Mouse (Mus musculus) frontal cortex, postnatal 10 days (tissue): ENCODE measurements around the gene Abat.
A peak's percentile ranks its signal among the peaks of the same experiment; 100 is the strongest.
"Not testable (repeated sequence)": the region's sequence is repeated elsewhere in the genome, so short reads cannot be mapped to it uniquely, and the experiment has no call there.

Source experiments
- DNase-seq, 2 experiments: peaks; one replicate each; pipeline ENCODE4 v3.0.0; 2022; ENCODE audit warnings: low spot score in 2 of 2, mixed read lengths in 1 of 2

The Abat gene

DNA sequence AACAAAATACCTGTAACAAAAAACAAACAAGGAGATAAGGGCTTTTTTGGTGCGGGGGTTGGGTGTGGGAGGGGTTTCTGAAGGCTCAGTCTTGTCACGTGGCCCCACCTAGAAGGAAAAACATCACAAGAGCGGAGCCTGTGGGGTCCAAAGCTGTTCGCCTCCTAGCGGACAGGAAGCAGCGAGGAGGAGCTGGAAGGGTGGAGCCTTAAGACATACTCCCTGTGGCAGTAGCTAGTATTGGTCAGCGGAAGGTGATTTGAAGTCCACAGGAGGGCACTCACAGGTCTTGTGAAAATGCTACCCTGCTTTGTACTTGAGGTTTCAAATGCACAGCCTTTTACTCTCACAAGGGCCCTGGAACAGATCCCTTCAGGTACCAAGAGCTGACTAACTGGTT, 19.7 kb downstream of the Abat start:
- no peak for DNase-seq

GRCm38 (mm10) chr16:8533477-8533876, 20.2 kb downstream of the Abat start:
- DNase-seq, result no peak

- no peak for DNase-seq
These were observed 21.4 kb downstream of the Abat start for GRCm38 (mm10) chr16:8534466-8535200.

DNA sequence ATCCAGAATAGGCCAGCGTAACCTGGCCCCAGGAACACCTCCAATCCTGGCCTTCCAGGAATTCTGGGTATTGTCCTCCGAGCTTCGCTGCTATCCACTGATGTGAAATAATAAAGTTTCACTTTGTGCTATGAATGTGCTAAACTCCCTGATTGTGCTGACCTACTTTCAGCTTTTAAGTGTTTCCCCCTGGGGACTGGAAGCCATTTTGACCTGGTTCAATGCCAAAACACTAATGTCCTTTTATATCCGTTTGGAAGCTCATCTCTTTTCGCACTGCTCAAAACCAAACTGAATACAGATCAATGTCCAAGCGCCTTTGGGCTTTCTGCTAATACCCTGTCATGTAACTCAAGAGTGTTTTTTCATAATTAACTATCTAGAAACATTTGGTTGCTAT, 22.2 kb downstream of the Abat start:
- DNase-seq, result no peak

- DNase-seq, result peak; percentile 58 to 68
These were observed 26.1 kb downstream of the Abat start for GRCm38 (mm10) chr16:8539150-8539865.

DNA sequence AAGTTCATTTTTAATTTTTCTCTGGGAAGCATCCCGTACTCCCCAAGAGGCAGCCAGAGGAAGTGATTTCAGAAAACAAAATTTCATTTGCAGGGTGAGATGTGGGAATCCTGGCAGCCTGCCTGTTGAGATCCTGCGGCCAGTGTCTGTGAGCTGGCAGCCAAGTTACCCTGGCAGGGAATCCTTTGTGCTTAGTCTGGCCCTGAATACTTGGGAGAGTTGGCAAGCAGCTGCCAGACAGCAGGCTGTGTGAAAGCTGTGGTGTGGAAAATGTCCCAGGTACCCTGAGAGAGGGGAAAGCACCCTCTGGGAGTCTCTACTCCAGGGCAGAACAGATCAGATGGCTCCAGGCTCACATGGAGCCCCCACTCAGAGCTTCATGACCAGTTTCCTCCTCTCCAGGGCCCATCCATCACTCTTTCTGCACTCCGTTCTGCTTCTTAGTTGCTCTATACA, 27.7 kb downstream of the Abat start:
- DNase-seq, result peak; percentile 72 to 75

GRCm38 (mm10) chr16:8547836-8548235, 34.6 kb downstream of the Abat start:
- DNase-seq, result no peak

DNA sequence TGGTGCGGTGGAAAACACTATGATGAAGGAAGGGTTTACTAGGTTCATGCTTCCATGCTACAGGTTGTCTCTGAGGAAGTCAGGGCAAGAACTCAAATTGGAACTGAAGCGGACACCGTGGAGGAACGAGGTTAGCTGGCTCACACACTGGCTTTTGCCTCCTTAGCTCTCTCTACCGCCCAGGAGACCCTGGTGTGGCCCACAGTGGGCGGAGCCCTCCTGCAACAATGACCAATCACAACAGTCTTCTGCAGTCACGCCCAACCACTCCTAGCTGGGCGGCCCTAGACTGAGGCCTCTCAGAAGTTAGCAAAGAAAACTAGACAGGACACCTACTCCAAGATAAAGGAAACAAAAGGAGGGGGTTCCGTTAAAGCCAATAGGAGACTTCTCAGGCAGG, 36.3 kb downstream of the Abat start:
- DNase-seq, result no peak

- DNase-seq, result no peak
These were observed 41.1 kb downstream of the Abat start for GRCm38 (mm10) chr16:8554351-8554750.

- DNase-seq, result not testable (repeated sequence)
These were observed 41.5 kb downstream of the Abat start for GRCm38 (mm10) chr16:8554751-8555150.

GRCm38 (mm10) chr16:8555371-8555770, 42.1 kb downstream of the Abat start:
- DNase-seq, result not testable (repeated sequence)

GRCm38 (mm10) chr16:8560079-8560478, 46.9 kb downstream of the Abat start:
- no peak for DNase-seq

DNA sequence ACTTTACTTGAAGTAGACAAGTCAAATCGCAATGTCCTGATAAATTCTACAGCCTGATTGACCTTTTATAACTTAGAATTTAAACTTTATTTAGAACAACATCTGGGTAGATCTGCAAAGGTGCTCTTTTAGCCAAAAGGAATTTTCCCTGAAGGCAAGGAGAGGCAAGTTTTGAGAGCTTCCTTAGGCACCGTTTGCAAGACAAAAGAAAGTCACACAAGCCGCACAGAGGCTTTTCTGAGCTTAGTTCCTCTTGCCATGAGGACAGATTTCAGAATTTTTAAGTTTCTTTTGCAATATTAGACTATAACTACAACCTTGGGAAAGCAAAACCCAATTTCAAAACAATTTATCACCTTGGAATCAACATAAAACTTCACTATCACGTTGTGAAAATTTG, 47.9 kb downstream of the Abat start:
- not testable (repeated sequence) for DNase-seq

DNA sequence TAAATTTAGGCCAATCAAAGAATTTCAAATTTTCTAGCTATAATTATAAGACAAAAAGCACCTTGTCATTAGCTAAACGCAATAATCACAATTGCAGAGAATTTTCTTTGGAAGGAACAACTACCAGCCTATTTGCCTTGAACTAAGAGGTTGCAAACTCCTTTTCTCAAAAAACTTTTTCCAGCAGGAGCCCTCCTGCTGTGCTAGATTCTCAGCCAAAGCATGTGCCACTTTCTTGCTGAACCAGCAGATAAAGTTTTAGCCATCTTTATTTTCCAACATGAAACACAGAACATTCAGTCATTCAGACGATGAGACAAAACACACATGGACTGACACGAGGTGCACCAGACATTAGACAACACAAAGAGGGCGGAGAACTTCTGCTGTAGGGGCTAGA, 48.6 kb downstream of the Abat start:
- DNase-seq, result not testable (repeated sequence)

GRCm38 (mm10) chr16:8562827-8563226, 49.6 kb downstream of the Abat start:
- DNase-seq, result not testable (repeated sequence)

- DNase-seq, result no peak
These were observed 51.6 kb downstream of the Abat start for GRCm38 (mm10) chr16:8564836-8565235.

- no peak for DNase-seq
These were observed 52.3 kb downstream of the Abat start for GRCm38 (mm10) chr16:8565539-8565938.

DNA sequence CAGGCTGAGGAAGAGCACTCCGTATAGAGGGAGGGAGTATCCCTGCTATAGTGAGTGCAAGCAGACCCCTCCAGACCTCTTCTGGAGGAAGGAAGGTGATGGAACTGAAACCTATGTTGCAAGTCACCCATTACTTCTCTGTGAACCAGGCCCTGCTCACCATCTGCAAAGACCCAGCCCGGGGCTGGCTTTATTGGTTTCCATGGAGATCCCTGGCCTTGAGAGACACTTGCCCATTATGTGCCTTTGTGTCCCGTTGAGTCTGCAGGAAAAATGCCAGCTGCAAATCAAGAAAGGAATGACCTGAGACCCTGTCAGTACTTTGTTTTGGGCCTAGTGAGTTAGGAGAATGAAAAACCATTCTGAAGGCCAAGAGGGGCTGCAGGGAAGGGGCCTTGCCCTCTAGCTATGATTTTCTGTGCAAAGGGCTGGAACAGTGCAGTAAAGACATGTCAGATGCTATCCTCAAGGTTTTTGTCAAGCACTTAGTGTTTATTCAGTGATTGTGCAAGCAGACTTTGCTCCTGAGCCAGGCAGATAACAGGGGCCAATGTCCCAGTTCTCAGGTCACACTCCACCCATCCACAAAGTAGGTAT, 53.0 kb downstream of the Abat start:
- DNase-seq, result no peak

DNA sequence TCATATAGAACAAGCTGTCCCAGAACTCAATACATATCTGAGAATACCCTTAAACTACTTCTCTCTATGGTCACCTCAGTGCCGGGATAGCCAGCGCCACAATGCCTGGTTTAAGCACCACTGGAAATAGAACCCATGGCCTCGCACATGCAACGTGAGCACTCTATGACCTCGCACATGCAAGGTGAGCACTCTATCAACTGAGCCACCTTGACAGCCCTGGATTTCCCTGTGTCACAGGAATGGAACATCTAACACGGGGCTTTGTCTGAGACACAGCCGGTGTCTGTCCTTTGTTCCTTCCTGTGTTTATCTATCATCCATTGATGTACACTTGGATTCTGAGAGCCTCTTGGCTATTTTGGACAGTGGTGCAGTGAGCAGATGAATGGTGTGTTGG, 55.7 kb downstream of the Abat start:
- DNase-seq, result no peak

GRCm38 (mm10) chr16:8570336-8570735, 57.1 kb downstream of the Abat start:
- DNase-seq, result no peak

DNA sequence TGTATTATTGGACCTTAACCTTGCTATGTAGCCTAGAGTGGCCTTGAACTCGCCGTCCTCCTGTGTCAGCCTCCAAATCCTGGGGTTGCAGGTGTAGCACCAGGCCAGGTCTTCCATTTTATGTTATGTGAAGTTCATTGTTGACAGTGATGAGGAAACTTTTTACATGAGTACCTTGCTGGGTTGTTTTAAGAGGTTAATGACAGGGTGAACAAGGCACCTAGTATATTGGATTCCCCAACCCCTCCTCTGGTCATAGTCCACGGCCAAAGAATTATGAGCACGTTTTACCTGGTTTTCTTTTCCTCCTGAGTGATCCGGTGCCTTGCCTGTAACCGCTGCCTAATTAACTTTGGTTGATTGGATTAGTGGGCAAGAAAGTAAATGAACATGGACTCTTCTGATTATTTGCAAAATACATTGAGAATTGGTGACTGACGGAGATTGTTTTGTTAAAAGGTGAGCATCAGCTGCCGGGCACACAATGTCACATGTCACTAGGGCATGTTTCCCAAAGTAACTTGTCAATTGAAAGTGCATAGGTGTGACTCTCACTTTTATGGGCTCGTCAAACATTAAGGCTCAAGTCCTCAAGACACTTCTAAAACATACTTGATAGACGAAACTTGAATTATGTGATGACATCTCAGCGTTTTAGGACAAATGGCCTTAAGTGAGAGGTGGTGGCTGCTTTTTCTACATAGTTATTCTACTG, 57.8 kb downstream of the Abat start:
- DNase-seq, result no peak

DNA sequence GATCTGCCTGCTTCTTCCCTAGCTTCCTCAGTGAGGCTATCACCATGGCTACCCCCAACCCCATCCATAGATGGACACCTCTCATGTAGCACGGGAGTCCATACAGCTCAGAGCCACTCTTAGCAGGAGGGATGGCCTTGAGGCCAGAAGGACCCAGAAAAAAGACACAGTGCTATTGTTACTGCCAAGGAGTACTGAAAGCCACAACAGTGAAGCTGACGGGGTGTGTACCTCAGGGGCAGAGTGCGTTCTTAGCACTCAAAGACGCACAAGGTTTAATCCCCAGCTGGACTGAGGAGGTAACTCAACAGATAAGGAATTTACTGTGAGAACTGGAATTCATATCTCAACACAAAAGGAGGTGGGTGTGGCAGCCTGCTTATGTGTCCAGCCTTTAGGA, 59.8 kb downstream of the Abat start:
- DNase-seq, result no peak
